Mouse (Mus musculus): ENCODE data around the gene Tmprss4.

Tmprss4 gene

DNA sequence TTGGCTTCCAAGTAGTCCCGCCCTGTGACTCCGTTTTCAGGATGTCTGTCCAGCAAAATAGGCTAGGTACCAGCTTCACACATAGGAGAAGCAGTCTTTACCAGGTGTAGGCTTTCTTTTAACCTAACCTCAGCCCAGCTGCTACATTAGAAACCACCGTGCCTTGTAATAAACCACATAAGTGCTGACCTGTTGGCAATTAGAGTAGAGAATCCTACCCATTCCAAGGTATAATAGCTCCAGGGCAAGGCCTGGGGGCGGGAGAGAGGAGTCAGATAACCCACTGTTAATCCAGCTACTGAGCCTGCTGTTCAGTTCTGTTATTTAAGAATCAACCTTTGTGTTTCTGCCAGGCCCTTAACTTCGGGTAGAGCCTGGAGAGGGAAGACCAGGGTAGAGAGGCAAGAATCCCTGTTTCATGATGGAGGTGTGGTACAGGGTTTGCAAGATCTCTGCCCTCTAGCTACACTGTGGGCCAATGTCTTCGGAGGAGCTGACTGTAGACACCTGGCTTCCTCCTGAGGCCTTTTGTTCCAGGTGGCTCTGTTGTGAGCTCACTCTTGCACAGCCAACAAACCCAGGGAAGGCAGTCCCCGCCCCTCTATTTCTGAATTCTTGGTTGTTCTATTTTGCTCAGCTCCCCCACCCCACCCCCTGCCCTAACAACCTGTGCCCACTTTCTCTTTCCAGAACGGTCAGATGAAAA is 7.6 kb downstream of the Tmprss4 start:
- no peak for DNase-seq (ENCODE audit: low spot score)

DNA sequence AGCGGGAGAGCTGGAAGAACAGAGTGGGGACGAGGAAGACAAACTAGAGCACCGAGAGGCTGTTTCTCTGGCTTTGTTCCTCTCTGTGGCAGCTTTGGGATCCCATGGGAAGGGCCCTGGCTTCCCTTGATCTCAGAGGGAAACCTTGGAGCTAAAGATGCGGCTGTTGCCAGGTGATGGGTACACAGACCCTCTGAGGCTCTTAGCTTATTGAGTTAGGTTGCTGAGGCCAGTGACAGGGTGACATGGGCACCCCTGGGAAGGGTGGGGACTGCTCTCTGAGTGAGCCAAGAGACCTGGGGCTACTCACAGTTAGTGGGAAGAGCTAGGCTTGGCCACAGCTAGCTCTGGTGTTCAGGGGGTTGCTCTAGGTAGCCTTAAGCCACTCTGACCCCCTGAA is 8.4 kb downstream of the Tmprss4 start:
- no peak for DNase-seq (ENCODE audit: low spot score)

DNA sequence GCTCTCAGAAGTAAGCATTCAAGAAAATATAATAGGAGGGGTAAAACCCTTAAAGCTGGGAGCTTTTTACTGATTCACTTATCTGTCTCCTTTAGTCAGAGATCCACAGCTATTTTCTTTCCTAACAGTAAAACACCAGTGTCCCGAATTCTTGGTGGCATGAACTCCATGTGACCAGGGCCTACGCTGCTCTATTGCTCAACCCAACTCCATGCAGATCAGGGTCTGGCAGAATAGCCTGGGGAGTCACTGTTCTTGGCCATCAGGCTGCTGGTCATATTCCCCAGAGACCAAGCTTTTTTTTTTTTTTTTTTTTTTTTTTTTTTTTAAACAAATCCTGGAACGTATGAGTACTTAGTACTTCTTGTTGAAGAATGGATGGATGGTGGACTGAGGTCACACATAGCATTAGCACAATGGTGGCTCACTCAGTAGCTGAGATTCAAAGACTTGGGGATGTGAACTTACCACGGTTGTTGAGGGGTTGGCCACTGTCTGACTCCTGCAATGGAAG is 14.2 kb downstream of the Tmprss4 start:
- no peak for DNase-seq (ENCODE audit: low spot score)

DNA sequence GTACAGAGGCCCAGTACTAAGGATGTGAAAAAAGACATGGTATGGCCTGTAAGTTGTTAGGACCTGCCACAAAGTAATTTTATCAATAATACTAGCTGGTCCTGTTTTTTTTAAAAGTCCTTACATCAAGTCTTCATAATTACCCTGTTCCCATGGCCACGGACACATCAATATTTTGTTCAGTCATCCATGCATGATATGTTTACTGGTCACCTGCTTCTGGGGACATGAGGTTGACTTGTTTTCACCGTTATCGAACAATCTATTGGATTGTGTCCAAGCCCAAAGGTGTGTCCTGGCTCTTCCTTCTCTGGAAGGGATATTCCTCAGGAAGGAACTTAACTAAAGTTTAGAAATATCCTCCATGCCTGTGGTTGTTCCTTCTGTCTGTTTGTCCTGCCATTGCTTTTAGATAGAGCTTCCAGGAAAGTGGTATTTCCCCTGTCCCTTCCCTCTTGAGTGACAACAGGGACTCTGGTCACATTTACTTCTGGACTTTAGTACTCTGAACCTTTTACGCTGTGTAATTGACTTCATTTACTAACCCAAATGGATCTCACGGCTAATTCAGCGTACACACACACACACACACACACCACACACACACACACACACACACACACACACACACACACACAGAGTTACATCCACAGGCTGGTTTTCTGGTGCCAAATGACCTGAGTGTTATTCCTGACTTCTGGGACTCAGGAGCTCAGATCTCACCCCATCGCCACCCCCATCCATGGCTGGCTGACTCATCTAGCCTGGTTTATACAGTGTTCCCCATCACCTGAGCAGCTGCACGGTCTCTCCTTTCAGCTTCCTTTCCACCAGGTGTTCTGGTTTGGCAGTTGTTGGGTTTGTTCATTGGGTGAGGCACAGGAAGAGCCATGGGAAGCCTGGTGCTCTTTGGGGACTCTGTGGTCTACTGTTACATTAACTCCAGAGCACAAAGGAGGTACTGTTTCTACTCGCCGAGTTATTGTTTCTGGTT is 15.0 kb downstream of the Tmprss4 start:
- DNase-seq (ENCODE audit: low spot score), result no peak

GRCm38 (mm10) chr9:45185250-45185649 is 18.6 kb downstream of the Tmprss4 start:
- no peak for DNase-seq (ENCODE audit: low spot score)

GRCm38 (mm10) chr9:45183266-45183665 is 20.6 kb downstream of the Tmprss4 start:
- no peak for DNase-seq (ENCODE audit: low spot score)

- no peak for DNase-seq (ENCODE audit: low spot score)
Observed at GRCm38 (mm10) chr9:45182521-45182920, 21.4 kb downstream of the Tmprss4 start.

- DNase-seq (ENCODE audit: low spot score), result no peak
Observed at GRCm38 (mm10) chr9:45181770-45182169, 22.1 kb downstream of the Tmprss4 start, which contains the start of gene BC049352. TSS of gene BC049352 (plus strand) at chr9:45182007.

- no peak for DNase-seq (ENCODE audit: low spot score)
Observed at GRCm38 (mm10) chr9:45179282-45179681, 24.6 kb downstream of the Tmprss4 start.

GRCm38 (mm10) chr9:45173475-45173874 is 30.4 kb downstream of the Tmprss4 start:
- no peak for DNase-seq (ENCODE audit: low spot score)

GRCm38 (mm10) chr9:45171073-45171610 is 32.8 kb downstream of the Tmprss4 start:
- DNase-seq (ENCODE audit: low spot score), result no peak

GRCm38 (mm10) chr9:45170150-45170549 is 33.7 kb downstream of the Tmprss4 start:
- DNase-seq (ENCODE audit: low spot score), result no peak

DNA sequence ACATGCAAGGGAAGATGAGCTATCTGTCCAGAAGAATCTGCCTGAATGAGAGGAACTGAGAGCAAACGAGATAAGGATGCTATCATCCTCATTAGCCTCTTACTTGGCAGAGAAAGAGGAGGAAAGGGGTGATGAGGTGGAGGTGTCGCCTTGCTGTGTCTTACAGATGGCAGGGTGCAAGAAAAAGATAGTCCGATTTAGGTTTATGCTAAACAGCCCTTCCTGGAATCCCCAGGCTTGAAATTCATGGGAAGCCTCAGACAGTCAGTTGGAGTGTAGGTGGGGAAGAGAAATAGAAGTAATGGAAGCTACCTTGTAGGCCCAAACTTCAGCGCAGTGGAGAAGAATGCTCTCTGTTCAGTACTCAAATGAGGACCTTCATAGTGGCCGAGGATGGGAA is 36.0 kb downstream of the Tmprss4 start:
- no peak for DNase-seq (ENCODE audit: low spot score)

GRCm38 (mm10) chr9:45153361-45153760 is 50.5 kb downstream of the Tmprss4 start:
- peak; percentile 35 for DNase-seq (ENCODE audit: low spot score)

GRCm38 (mm10) chr9:45150933-45151332 is 53.0 kb downstream of the Tmprss4 start:
- DNase-seq (ENCODE audit: low spot score), result no peak

DNA sequence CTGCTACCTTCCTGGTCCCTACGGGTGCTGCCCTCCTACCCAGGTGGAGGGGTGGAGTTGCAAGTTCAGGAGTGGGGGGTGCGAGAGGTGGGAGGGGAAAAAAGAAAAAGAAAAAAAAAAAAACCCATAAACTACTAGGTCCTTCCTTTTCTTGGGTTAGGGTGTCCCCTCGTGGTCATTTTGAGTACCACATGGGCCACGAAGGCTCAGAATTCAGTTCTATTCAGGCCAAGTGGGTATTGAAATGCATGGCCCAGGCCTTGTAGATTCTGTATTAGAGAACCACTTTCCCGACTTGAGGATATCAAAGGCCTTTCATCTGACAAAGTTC is 57.7 kb downstream of the Tmprss4 start:
- DNase-seq (ENCODE audit: low spot score), result peak; percentile 70

- DNase-seq (ENCODE audit: low spot score), result no peak
Observed at GRCm38 (mm10) chr9:45145533-45146266, 58.2 kb downstream of the Tmprss4 start.

- no peak for DNase-seq (ENCODE audit: low spot score)
Observed at GRCm38 (mm10) chr9:45142686-45143085, 61.2 kb downstream of the Tmprss4 start.

GRCm38 (mm10) chr9:45140945-45141344 is 62.9 kb downstream of the Tmprss4 start:
- no peak for DNase-seq (ENCODE audit: low spot score)

- DNase-seq (ENCODE audit: low spot score), result no peak
Observed at GRCm38 (mm10) chr9:45139082-45139481, 64.8 kb downstream of the Tmprss4 start.

DNA sequence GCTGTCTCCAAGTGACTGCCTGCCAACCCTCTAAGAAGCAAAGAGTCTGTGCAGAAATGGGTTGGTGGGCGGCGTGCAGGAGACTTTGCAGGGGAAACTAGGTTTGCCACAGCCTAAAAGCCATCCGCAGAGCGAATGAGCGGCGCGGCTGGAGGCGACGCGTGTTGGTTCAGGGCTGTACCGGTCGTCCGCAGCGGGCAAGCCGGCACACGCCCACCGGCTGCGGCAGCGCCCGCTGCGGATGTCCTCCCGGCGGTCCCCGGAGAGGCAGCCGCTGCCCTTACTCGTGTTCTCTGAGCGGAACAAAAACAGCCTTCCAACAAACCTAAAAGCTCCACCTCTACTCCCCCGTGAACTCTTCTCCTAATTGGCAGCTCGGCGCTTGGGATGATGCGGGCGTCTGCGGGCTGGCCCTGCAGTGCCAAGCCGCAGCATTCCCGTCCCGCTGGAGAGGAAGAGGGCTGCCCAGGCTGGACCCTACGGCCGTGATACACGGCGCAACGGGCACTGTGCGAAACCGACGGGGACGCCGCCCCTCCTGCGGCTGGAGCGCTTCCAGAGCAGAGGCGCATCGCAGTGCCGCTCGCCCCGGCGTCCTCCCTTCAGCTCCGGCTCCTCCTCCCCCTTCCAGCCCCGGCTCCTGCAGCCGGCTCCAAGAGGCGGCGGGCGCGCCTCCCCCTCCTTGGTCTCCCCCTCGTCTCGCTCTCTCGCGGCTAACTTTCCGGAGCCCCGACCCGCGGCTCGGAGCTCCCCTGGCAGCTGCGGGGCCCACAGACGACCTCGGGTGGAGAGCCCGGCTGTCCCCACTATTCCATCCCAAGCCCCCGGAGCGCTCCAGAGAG is 65.5 kb downstream of the Tmprss4 start, which contains the start of gene Scn4b:
Gene Scn4b, plus strand, starts transcription at position 205 of the 842 bp plus-strand sequence.
- peak; percentile 51 for DNase-seq (ENCODE audit: low spot score)
